Mouse (Mus musculus): ENCODE results near the gene Cdk20. TPM values are rescaled to one million over a fixed set of nuclear protein-coding genes. Genes with fewer than 3 reads are reported as not detected.
"Not testable (repeated sequence)": the region's sequence is repeated elsewhere in the genome, so short reads cannot be mapped to it uniquely, and the experiment has no call there.

The Cdk20 gene
- total RNA-seq, 4 experiments from 2014 or later, result 10.7 to 13.9 (median 11.2) TPM

DNA sequence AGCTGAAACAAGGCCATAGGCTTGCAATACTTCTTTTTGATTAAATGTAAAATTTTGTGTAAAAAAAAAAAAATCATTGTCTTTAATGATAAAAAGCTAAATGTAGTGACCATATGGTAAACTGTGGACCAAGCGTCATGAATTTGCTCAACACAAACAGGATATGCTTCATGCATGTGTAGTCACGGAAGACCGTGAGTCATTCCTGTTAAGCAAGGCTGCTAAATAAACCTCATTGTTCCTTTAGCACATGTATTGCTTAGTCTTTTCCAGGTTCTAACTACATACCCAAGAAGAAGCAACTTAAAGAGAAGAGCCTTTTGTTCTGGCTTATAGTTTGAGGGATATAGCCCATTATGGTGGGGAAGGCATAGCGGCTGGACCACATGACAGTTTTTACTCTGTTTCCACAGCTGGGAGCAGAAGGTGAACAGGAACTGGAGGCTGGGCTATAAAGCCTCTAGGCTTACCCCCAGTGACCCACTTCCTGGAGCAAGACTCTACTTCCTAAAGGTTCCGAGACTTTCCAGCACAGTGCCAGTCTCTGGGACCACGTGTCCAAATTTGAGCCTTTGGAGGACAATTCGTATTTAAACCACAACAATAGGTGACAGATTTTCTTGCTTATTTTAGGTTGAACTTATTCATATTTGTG is 10.0 kb upstream of the Cdk20 start:
- DNase-seq (ENCODE audit: low spot score in 2 of 2), result no peak

DNA sequence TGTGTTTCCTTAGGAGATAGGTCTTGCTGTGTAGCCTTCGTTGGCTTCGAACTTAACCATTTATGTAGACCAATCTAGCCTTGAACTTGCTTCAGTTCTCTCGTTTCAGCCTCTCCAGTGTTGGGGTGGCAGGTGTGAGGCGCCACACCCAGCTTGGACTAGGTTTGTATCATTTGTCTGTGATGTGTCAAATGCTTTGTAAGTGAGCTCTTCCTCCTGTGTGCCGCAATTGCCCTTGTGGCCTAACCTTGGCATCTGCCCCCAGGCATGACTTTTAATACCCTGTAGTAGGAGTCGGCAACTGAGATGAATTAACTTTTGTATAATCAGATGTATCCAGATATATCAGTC is 9.5 kb upstream of the Cdk20 start:
- no peak for DNase-seq (ENCODE audit: low spot score in 2 of 2)

GRCm38 (mm10) chr13:64424347-64424746 is 7.8 kb upstream of the Cdk20 start:
- no peak for DNase-seq (ENCODE audit: low spot score in 2 of 2)

- DNase-seq (ENCODE audit: low spot score in 2 of 2), result no peak
Measured at GRCm38 (mm10) chr13:64425280-64425679, 6.8 kb upstream of the Cdk20 start.

DNA sequence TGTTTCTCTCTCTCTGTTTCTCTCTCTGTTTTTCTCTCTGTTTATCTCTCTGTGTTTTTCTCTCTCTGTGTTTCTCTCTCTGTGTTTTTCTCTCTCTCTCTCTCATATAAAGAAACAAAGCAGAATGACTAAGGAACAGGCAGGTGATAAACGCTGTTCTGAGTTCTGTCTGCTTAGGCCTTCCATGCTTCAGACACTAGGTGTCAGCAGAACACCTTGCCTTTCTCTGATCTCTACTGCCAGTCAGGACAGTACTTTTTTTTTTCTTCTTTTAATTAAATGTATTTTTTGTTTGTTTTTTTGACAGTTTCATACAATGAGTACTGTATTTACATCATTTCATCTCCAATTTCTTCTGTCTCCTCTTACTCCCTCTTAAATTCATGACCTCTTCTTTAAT is 2.8 kb upstream of the Cdk20 start:
- no peak for DNase-seq (ENCODE audit: low spot score in 2 of 2)

DNA sequence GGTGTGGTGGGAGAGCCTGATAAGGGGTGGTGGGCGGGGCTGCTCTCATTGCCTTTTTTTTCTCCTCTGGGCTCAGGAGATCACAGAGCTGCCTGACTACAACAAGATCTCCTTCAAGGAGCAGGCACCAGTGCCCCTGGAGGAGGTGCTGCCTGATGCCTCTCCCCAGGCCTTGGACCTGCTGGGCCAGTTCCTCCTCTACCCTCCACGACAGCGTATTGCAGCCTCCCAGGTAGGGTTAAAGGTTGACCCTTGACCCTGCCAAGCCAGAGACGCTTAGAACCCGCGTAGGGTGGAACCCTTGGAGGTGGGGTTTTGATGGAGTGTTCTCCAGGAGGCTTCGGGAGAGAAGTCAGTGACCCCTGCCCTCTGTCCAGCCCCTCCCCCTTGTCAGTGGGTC is 5.7 kb downstream of the Cdk20 start:
- DNase-seq (ENCODE audit: low spot score in 2 of 2), result no peak

- peak; percentile 51 to 66 for DNase-seq (ENCODE audit: low spot score in 2 of 2)
Measured at GRCm38 (mm10) chr13:64438863-64439452, 6.8 kb downstream of the Cdk20 start.

DNA sequence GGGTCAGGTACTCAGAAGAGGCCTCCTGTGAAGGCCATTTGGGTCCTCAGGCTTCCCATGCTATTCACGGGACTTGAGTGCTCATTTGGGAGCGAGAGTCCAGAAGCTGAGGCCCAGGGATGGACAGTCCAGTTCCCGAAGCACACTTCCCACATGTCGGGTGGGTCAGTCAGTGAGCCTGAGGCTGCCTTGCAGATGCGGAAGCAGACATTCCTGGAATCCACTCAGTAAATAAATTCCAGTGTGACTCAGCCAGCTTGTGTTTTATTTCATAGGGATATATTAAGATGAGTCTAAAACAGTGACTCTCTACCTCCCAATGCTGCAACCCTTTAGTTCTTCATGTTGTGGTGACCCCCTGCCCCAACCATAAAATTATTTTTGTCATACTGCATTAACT is 7.4 kb downstream of the Cdk20 start:
- no peak for DNase-seq (ENCODE audit: low spot score in 2 of 2)

- DNase-seq (ENCODE audit: low spot score in 2 of 2), result no peak
Measured at GRCm38 (mm10) chr13:64440592-64440991, 8.5 kb downstream of the Cdk20 start.

DNA sequence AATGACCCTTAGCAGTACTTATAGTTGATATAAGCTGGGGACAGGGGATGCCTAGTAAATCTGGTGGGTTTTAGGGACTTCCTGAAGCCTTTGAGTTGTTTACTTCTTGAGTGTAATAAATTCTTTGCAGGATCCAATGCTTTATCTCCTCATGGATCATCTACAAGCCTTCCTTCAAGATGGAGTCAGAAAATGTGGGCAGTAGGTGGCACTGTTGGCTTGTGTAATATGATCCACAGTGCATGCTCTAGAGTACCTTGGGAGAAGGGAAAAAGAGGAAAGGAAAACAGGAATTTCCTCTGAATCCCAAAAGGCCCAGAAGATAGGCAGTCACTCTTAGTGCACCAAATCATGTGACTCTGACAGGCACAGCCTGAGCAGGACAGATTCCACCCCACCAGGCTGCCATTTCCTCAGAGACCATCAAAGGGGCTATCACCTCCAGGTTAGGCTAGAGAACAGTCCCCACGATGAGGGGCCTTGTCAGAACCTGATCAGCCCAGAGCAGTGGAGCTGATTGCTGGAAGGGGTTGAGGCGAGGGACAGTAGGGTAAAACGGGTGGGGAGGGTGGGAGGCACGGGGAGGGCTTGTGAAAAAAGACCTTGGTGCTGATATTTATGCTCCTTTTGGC is 11.3 kb downstream of the Cdk20 start:
- DNase-seq (ENCODE audit: low spot score in 2 of 2), result peak in 1 of 2 experiments; percentile 66

DNA sequence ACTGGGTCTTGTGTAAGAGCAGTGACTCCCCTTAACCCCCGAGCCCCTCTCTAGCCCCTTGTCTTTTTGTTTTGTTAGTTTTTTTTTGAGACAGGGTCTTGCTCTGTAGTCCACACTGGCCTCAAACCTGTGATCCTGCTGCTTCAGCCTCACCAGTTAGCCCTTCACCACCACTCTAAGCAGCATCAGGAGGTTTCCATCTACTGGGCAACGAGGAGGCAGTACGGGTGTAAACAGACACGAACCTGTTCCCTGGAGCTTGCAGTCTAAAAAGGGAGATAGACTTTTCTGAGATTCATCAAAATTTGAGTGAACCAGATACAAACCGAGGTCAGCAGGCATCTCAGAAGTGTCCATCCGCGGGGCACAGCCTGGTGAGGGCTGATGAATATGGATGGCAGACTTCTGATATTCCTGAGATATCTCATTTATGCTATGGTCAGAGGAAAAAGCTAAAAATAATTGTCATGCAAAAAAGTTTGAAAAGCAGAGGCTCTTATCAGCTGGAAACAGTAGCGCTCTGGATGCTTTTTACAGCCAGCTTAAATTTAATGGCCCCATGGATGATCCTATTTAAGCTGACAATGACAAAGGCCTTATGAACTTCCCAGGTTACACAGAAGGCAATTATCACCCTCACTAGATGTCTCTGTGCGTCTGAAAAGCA is 13.3 kb downstream of the Cdk20 start:
- DNase-seq (ENCODE audit: low spot score in 2 of 2), result no peak

GRCm38 (mm10) chr13:64447947-64448346 is 15.8 kb downstream of the Cdk20 start:
- no peak for DNase-seq (ENCODE audit: low spot score in 2 of 2)

- DNase-seq (ENCODE audit: low spot score in 2 of 2), result no peak
Measured at GRCm38 (mm10) chr13:64448729-64449128, 16.6 kb downstream of the Cdk20 start.

GRCm38 (mm10) chr13:64450001-64450794 is 18.1 kb downstream of the Cdk20 start:
- no peak for DNase-seq (ENCODE audit: low spot score in 2 of 2)

DNA sequence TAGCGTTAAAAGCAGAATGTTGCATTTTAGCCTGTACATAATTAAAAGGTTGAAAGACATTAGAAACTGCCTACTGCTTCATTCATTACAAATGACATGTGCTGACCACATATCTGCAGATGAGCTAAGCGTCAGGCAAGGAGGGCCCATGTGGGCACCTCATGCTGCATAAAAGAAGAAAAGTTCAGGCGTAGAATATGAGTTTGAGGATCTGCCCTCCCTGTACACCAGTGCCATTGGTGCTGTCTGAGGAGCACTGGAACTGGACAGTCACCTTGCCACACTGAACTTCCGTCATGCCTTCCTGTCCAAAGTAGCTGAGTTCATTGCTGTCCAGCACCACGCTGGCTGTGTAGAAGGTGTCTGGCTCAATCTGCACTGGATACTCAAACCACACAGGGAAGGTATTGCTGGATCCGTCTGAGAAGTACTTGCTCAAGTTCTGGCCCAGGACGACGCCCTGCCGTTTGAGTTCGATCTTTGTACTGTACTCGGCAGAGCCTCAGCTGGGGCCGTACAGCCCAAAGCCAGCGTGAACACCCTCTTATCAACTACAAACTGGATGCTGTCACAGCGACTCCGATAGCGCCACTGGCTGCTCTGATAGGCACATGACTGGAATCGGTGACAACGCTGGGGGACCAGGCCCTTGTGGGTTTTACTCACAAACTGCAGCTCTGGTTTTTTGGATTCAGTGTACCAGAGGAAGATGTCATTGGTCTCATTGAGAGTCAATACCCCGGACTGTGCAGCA is 25.3 kb downstream of the Cdk20 start:
- DNase-seq (ENCODE audit: low spot score in 2 of 2), result not testable (repeated sequence)

- no peak for DNase-seq (ENCODE audit: low spot score in 2 of 2)
Measured at GRCm38 (mm10) chr13:64458181-64458580, 26.1 kb downstream of the Cdk20 start.

DNA sequence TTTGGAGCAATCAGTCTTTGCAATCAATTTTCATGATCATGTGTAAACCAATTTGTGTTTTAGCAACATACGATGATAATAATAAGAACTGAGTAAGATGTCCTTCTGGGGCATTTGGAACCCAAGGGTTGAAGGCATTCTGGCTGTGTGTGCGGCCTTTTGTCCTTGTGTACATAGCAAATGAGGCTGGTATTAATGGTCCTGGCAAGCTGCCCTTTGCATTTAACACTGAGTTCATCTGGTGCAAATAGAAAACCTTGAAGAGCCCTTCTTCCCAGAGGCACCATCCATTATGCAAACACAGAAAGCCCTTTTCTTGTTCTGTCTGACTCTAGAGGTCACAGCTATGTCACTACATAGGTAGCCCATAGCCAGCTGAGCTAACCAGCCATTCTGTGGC is 30.5 kb downstream of the Cdk20 start:
- no peak for DNase-seq (ENCODE audit: low spot score in 2 of 2)

DNA sequence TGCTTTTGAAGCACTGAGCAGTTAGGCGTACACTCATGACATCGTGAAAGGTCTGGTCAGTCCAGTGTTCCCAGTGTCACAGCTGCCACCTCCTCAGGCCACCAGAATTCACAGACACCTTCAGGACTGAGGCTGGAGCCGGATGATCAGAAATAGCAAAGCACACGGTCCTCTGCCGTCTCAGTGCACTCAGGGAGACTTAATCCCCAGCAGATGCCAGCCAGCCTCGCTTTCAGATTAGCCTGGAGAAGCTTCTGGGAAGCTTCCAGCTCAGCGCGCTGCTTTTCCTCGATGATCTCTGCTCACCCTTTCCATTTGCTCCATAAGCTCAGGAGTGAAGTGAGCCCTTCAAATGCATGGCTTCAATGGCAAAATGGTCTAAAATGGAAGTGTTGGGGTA is 33.1 kb downstream of the Cdk20 start:
- DNase-seq (ENCODE audit: low spot score in 2 of 2), result no peak

DNA sequence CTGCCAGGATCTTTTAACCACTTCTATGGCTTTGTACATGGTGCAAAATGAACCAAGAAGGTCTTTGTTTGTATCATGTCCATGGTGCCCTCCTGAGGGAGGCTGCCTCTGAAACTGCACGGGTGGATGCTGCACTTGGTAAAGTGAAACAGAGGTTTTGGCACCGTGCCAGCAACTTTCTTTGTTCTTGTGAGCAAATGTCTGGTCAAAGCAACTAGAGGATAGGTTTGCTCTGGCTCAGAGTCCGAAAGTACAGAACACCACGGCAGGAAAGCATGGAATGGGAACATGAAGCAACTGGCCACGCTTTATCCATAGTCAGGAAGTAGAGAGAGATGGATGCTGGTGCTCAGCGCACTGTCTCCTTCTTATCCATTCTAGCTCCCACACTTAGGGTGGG is 35.8 kb downstream of the Cdk20 start:
- no peak for DNase-seq (ENCODE audit: low spot score in 2 of 2)

DNA sequence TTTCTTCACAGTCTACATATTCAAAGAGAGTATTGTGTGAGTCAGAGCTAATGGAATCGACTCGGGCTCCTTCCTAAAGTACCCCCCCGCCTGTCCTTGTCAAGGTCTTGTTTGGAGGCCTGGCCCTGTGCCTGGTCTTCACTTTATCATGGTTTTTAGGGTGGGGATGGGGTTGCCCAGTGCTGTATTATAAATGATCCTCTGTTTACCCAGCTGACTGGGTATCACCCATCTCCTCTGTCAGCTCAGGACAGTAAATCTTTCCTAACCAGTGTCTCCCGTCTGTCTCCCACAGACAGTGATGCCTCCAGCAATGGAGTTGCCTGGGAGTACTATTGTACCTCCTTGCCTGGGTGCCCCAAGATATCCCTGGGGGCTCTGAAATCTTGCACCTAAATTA is 45.9 kb downstream of the Cdk20 start:
- DNase-seq (ENCODE audit: low spot score in 2 of 2), result no peak

GRCm38 (mm10) chr13:64479960-64480359 is 47.8 kb downstream of the Cdk20 start:
- DNase-seq (ENCODE audit: low spot score in 2 of 2), result no peak

All from layer of hippocampus, adult 8-10 months (tissue).